Mouse (Mus musculus) liver, postnatal 0 days (tissue): ENCODE measurements around the gene Atp5d.

Source experiments
- CTCF ChIP-seq: sonication (generic); IDR thresholded peaks from 2 replicates; pipeline ENCODE4 v1.5.1; 2016; ENCODE audit warnings: antibody characterized with exemption, low read depth
- EP300 ChIP-seq: IDR thresholded peaks from 2 replicates; pipeline ENCODE4 v1.6.1; 2016; ENCODE audit warnings: antibody characterized with exemption, low read depth, mild to moderate bottlenecking

DNA sequence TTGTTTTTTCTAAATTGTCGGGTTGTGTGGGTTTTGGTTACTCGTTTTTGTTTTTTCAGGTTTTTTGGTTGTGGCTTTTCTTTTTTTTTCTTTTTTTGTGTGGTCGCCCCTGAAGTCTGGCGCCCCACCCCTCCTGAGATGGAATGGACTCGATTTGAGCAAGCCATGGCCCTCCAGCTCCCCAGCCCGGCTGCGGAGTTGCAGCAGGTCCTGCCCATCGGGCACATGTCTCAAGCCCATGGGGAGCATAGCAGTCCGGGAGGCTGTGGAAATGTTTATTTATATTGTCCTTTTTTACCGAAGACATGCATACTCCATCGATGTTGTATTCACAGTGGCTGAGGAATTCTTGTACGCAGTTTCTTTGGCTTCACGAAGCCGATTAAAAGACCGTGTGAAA lies 32.8 kb downstream of the Atp5d start:
- no peak for TF ChIP-seq CTCF
- no peak for TF ChIP-seq EP300
